Mouse (Mus musculus): Measurements from ENCODE around the gene Mkln1. TPM values are rescaled to one million over a fixed set of nuclear protein-coding genes. Genes with fewer than 3 reads are reported as not detected.

The Mkln1 gene
- polyA plus RNA-seq, 1 experiment from 2014 or later, result 185 TPM

DNA sequence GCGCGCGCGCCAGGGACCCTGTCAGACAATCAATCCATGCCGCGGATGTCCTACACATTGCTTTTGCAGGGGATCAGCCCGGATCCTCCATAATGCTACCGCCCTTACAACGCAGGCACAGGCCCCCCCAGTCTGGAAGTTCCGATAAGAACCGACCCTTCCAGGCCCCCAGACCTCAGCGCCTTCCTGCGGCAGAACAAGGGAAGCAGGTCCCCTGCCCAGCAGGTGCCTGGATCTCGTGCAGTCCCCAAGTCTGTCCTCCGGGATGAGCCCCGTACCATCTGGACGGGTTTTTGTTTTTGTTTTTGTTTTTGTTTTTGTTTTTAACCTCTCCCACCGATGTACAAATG lies 165.6 kb downstream of the Mkln1 start:
- Histone ChIP-seq H3K27me3 (replicated peaks) (peaks cover 4% of the 10 kb centered on the region; the same call in 1 of the 2 replicates), H3K27ac (no peak overlapping the region), H3K36me3 (no peaks in the 10 kb centered on the region), H3K4me2 (replicated peaks) (peak overlapping the region; percentile 94), H3K4me3 (peak overlapping the region; percentile 67), H3K9ac (peak overlapping the region; percentile 77), H3K4me1 (peaks cover 33% of the 10 kb centered on the region), H3K9me3 (no peaks in the 10 kb centered on the region)
- ATAC-seq (ENCODE audit: low FRiP score, low read depth), result peak; percentile 63
- under 1% methylated on average over 18 of the region's 18 CpGs for WGBS

GRCm38 (mm10) chr6:31564901-31565391 lies 166.4 kb downstream of the Mkln1 start:
- Histone ChIP-seq H3K9ac (0 out of 2 replicates have a peak overlapping the region, but pooled peaks have one; percentile 30), H3K4me3 (peak overlapping the region; percentile 22; the same call in 1 of the 2 replicates), H3K9me3 (no peaks in the 10 kb centered on the region), H3K4me2 (replicated peaks) (peak overlapping the region; percentile 94), H3K27me3 (replicated peaks) (peaks cover 4% of the 10 kb centered on the region; the same call in 1 of the 2 replicates), H3K4me1 (peaks cover 28% of the 10 kb centered on the region), H3K36me3 (no peaks in the 10 kb centered on the region), H3K27ac (no peak overlapping the region)
- ATAC-seq (ENCODE audit: low FRiP score, low read depth), result no peak
- 2% methylated on average over 17 of the region's 17 CpGs for WGBS

Other genes with a start within 250 kb of the Mkln1 start
- 12.8 and 14.8 TPM in 2 replicates for gene Podxl, start 165.2 kb downstream of the Mkln1 start, polyA plus RNA-seq (2016; fragmentation: Nextera tagmentation; extraction: Ambion mirVana)